Mouse (Mus musculus) cortical plate, adult 2 months (tissue): ENCODE measurements around the gene Fbxl16.

ENCODE experiments used
- CTCF ChIP-seq: fragments of 200-500 bp; IDR thresholded peaks from 2 replicates; pipeline ENCODE4 v1.5.1; 2011; ENCODE audit warnings: mild to moderate bottlenecking, control low read depth, low read length; ENCODE audit not compliant: insufficient read depth; ENCODE audit errors: extremely low read depth
- POLR2A ChIP-seq: fragments of 200-500 bp; IDR thresholded peaks from 2 replicates; pipeline ENCODE4 v1.6.1; 2011; ENCODE audit warnings: mild to moderate bottlenecking, low read length, control low read depth; ENCODE audit not compliant: insufficient read depth; ENCODE audit errors: extremely low read depth

DNA sequence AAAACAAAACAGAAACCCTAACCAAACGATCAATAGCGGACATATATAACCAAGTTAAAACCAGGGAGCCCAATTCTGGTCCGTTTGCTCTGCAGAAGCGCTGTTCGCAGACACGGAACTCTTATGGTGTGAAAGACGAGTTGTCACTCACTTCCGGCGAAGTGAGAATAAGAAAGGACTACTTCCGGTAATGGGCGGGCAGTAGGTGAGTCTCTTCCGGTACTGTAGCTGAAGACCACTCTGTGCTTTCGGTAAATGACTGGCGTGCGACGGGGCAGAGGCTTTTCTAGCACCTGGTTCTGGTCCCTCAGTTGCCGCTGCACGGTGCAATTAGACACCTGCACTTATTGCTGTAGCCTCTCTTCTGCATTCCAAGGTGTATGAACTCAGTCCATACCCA, 14.6 kb downstream of the Fbxl16 start, which contains the start of gene Wdr24:
- TF ChIP-seq CTCF (no peak), POLR2A (peak; percentile 61; the same call in 1 of the 2 replicates)
